In the genomic region with DNA sequence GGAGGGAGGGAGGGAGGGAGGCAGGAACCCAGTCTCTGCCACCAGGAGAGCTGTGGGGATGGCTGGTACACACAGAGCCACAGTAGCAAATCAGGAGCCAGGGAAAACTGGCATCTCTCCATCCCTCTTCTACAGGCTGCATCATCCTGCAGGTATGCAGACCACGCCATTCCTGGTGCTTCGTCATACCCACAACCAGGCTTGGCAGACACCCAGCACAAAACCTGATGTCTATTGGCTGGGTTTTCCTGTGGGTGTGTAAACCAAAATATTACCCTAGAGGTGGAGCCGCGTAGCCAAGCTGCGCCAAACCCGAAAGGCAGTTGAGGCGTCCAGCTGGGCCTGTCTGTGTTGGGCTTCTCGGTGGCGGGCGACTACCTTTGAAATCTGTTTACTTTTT, we compare ENCODE assay signal across 8 mouse cellular contexts. TPM values are rescaled to one million over a fixed set of nuclear protein-coding genes. Genes with fewer than 3 reads are reported as not detected.
DNase-seq lines count a peak whose midpoint lies in the region; ATAC-seq lines count a peak whose summit lies in the region.

No protein-coding gene starts in this region.

- H3K4me3 ChIP-seq in limb, embryonic 15.5 days: no peak overlapping the region
- no peak overlapping the region for H3K4me3 ChIP-seq in stomach, embryonic 14.5 days (ENCODE audit: low read depth, low read length)

- H3K9ac ChIP-seq in limb, embryonic 15.5 days: no peak overlapping the region
- no peak overlapping the region for H3K9ac ChIP-seq in stomach, embryonic 14.5 days (replicated peaks; ENCODE audit: low read depth, low read length)

- no peaks in the 10 kb centered on the region for H3K36me3 ChIP-seq in limb, embryonic 15.5 days
- H3K36me3 ChIP-seq in stomach, embryonic 14.5 days (ENCODE audit: control insufficient read depth, insufficient read depth, low read length): no peaks in the 10 kb centered on the region

- peak; percentile 86 for ATAC-seq in cerebellum, adult (ENCODE audit: insufficient number of reproducible peaks, low FRiP score, low TSS enrichment)
- ATAC-seq in limb, embryonic 15.5 days (ENCODE audit: insufficient number of reproducible peaks, low FRiP score, low TSS enrichment, low read depth): peak; percentile 58; the same call in 1 of the 2 replicates
- peak; percentile 47 for ATAC-seq in stomach, embryonic 14.5 days (ENCODE audit: insufficient number of reproducible peaks, insufficient read depth, low FRiP score, low read depth)
- ATAC-seq in monocyte, adult 5-6 weeks (replicated peaks; ENCODE audit: insufficient number of reproducible peaks, low FRiP score, low TSS enrichment, poor library complexity, severe bottlenecking): no peak

- no peaks in the 10 kb centered on the region for H3K9me3 ChIP-seq in limb, embryonic 15.5 days
- H3K9me3 ChIP-seq in stomach, embryonic 14.5 days (ENCODE audit: control insufficient read depth, low read depth, low read length): no peaks in the 10 kb centered on the region

- peak overlapping the region; percentile 43; the same call in 1 of the 2 replicates for H3K27ac ChIP-seq in limb, embryonic 15.5 days
- H3K27ac ChIP-seq in stomach, embryonic 14.5 days (ENCODE audit: low read length): no peak overlapping the region

- H3K27me3 ChIP-seq in limb, embryonic 15.5 days: no peaks in the 10 kb centered on the region
- no peaks in the 10 kb centered on the region for H3K27me3 ChIP-seq in stomach, embryonic 14.5 days (ENCODE audit: control insufficient read depth, insufficient read depth, low read length)

- peak; percentile 38 for DNase-seq in adrenal gland, postnatal 10 days
- no peak for DNase-seq in adrenal gland, adult 18-20 months (ENCODE audit: low spot score in 2 of 2)
- DNase-seq in heart, adult 8-10 months (ENCODE audit: low spot score): peak; percentile 53
- peak; percentile 76 for DNase-seq in kidney, postnatal 10 days

- 44% methylated on average over 10 of the region's 10 CpGs for WGBS in limb, embryonic 15.5 days
- 44% methylated on average over 10 of the region's 10 CpGs for WGBS in stomach, embryonic 14.5 days

- H3K4me1 ChIP-seq in limb, embryonic 15.5 days: peaks cover 33% of the 10 kb centered on the region
- peaks cover 27% of the 10 kb centered on the region for H3K4me1 ChIP-seq in stomach, embryonic 14.5 days (ENCODE audit: control insufficient read depth, insufficient read depth, low read length)

- 0 out of 2 replicates have a peak overlapping the region, but pooled peaks have one; percentile 12 for H3K4me2 ChIP-seq in limb, embryonic 15.5 days
- no peak overlapping the region for H3K4me2 ChIP-seq in stomach, embryonic 14.5 days (replicated peaks; ENCODE audit: low read depth, low read length)

RNA-seq across cellular contexts. Expression of a gene that starts 17.5 kb away (rescaled TPM):
- total RNA-seq in adrenal gland, postnatal 10 days (2021): 1 to 10 TPM; 7.0 to 9.7 TPM
- total RNA-seq in adrenal gland, adult 18-20 months (2021): 10 to 100 TPM in 1 of 2 experiments, 1 to 10 TPM in 1; 6.6 to 10.3 TPM
- total RNA-seq in heart, adult 8-10 months (2022): 1 to 10 TPM; 2.8 to 5.0 (median 4.3) TPM
- 23.3 and 23.4 TPM in 2 replicates for polyA plus RNA-seq in limb, embryonic 15.5 days (2015; fragmentation: Nextera tagmentation; extraction: Ambion mirVana)
- polyA plus RNA-seq in stomach, embryonic 14.5 days (2014; fragmentation: Nextera tagmentation; extraction: Ambion mirVana): 27.4 and 28.6 TPM in 2 replicates
- 0.64 to 5.5 TPM (median 3.1 TPM) in 3 replicates for total RNA-seq in monocyte, adult 5-6 weeks (2017)

RNA-seq across cellular contexts. Expression of a gene that starts 33.8 kb away (rescaled TPM):
- total RNA-seq in adrenal gland, postnatal 10 days (2021): 1 to 10 TPM; 1.6 to 2.2 TPM
- 1 to 10 TPM; 3.9 to 5.6 TPM for total RNA-seq in adrenal gland, adult 18-20 months (2021)
- 1 to 10 TPM; 1.2 to 4.2 (median 2.3) TPM for total RNA-seq in heart, adult 8-10 months (2022)
- polyA plus RNA-seq in limb, embryonic 15.5 days (2015; fragmentation: Nextera tagmentation; extraction: Ambion mirVana): 8.4 and 9.7 TPM in 2 replicates
- 2.9 and 3.6 TPM in 2 replicates for polyA plus RNA-seq in stomach, embryonic 14.5 days (2014; fragmentation: Nextera tagmentation; extraction: Ambion mirVana)
- total RNA-seq in monocyte, adult 5-6 weeks (2017): 3.0 to 4.9 TPM (median 3.5 TPM) in 3 replicates

RNA-seq across cellular contexts. Expression of a gene that starts 51.5 kb away (rescaled TPM):
- under 1 TPM in 1 of 2 experiments, not detected in 1; 0.51 TPM for total RNA-seq in adrenal gland, postnatal 10 days (2021)
- total RNA-seq in adrenal gland, adult 18-20 months (2021): 1 to 10 TPM in 1 of 2 experiments, under 1 TPM in 1; 0.36 to 1.2 TPM
- under 1 TPM in 3 of 4 experiments, not detected in 1; 0.14 to 0.22 (median 0.16) TPM for total RNA-seq in heart, adult 8-10 months (2022)
- 0.60 and 0.68 TPM in 2 replicates for polyA plus RNA-seq in limb, embryonic 15.5 days (2015; fragmentation: Nextera tagmentation; extraction: Ambion mirVana)
- 0.58 and 1.4 TPM in 2 replicates for polyA plus RNA-seq in stomach, embryonic 14.5 days (2014; fragmentation: Nextera tagmentation; extraction: Ambion mirVana)
- not detected in 3 replicates for total RNA-seq in monocyte, adult 5-6 weeks (2017)

Comparison
In these comparisons a context has a peak if more than half of its experiments do, and no peak if none do; other contexts are left out.
1. DNase-seq: peak in adrenal gland, postnatal 10 days (single experiment), heart, adult 8-10 months (single experiment) and kidney, postnatal 10 days (single experiment); none in adrenal gland, adult 18-20 months (0 of 2).